Mouse (Mus musculus): ENCODE results near the gene Btd. TPM values are rescaled to one million over a fixed set of nuclear protein-coding genes. Genes with fewer than 3 reads are reported as not detected.

Gene Btd
- total and polyA plus RNA-seq, 2 experiments = 42.3 to 103 TPM

GRCm38 (mm10) chr14:31641506-31642155 lies 803 bp downstream of the Btd start:
- peak overlapping the region; percentile 92 for H3K27ac ChIP-seq (replicated peaks; ENCODE audit: insufficient read depth, low read depth, low read length)
- WGBS = 16% methylated on average over 9 of the region's 9 CpGs
- DNase-seq (ENCODE audit: extremely low read depth, low read depth, low spot score) = peak; percentile 100
- no peaks in the 10 kb centered on the region for H3K27me3 ChIP-seq (ENCODE audit: control insufficient read depth, insufficient read depth, low read length)
- H3K79me2 ChIP-seq (ENCODE audit: control insufficient read depth, insufficient read depth, low read length) = peaks cover 10% of the 10 kb centered on the region; the same call in 1 of the 2 replicates
- TF ChIP-seq POLR2A (IDR thresholded peaks at IDR 0.05; ENCODE audit: extremely low read depth, insufficient read depth, low read length) (no peak), CTCF (IDR thresholded peaks at IDR 0.05; ENCODE audit: low read depth, low read length) (no peak)
- H3K36me3 ChIP-seq (ENCODE audit: control insufficient read depth, insufficient read depth, low read length) = peaks cover 12% of the 10 kb centered on the region
- peak overlapping the region; percentile 85 for H3K4me3 ChIP-seq (ENCODE audit: insufficient read depth, low read depth, low read length)
- peak overlapping the region; percentile 80 for H3K9ac ChIP-seq (ENCODE audit: low read depth, low read length)
- H3K4me1 ChIP-seq (ENCODE audit: control insufficient read depth, insufficient read depth, low read length) = peaks cover 26% of the 10 kb centered on the region

- TF ChIP-seq CTCF (IDR thresholded peaks at IDR 0.05; ENCODE audit: low read depth, low read length) (no peak), POLR2A (IDR thresholded peaks at IDR 0.05; ENCODE audit: extremely low read depth, insufficient read depth, low read length) (no peak)
- H3K36me3 ChIP-seq (ENCODE audit: control insufficient read depth, insufficient read depth, low read length) = peaks cover 3% of the 10 kb centered on the region
- H3K9ac ChIP-seq (ENCODE audit: low read depth, low read length) = no peak overlapping the region
- no peaks in the 10 kb centered on the region for H3K27me3 ChIP-seq (ENCODE audit: control insufficient read depth, insufficient read depth, low read length)
- DNase-seq (ENCODE audit: extremely low read depth, low read depth, low spot score) = peak; percentile 95
- WGBS = 22% methylated on average over 5 of the region's 5 CpGs
- H3K4me3 ChIP-seq (ENCODE audit: insufficient read depth, low read depth, low read length) = no peak overlapping the region
- H3K79me2 ChIP-seq (ENCODE audit: control insufficient read depth, insufficient read depth, low read length) = peaks cover 19% of the 10 kb centered on the region; the same call in 1 of the 2 replicates
- peaks cover 19% of the 10 kb centered on the region for H3K4me1 ChIP-seq (ENCODE audit: control insufficient read depth, insufficient read depth, low read length)
- H3K27ac ChIP-seq (replicated peaks; ENCODE audit: insufficient read depth, low read depth, low read length) = peak overlapping the region; percentile 62
Observed at GRCm38 (mm10) chr14:31644183-31644830, 3.5 kb downstream of the Btd start.

- DNase-seq (ENCODE audit: extremely low read depth, low read depth, low spot score) = peak; percentile 89
- WGBS = 30% methylated on average over 3 of the region's 3 CpGs
Observed at GRCm38 (mm10) chr14:31644931-31645547, 4.2 kb downstream of the Btd start.

GRCm38 (mm10) chr14:31645920-31646319 lies 5.1 kb downstream of the Btd start:
- H3K9ac ChIP-seq (ENCODE audit: low read depth, low read length) = no peak overlapping the region
- peak; percentile 74 for DNase-seq (ENCODE audit: extremely low read depth, low read depth, low spot score)
- H3K4me3 ChIP-seq (ENCODE audit: insufficient read depth, low read depth, low read length) = no peak overlapping the region
- H3K4me1 ChIP-seq (ENCODE audit: control insufficient read depth, insufficient read depth, low read length) = peaks cover 19% of the 10 kb centered on the region
- H3K27ac ChIP-seq (replicated peaks; ENCODE audit: insufficient read depth, low read depth, low read length) = peak overlapping the region; percentile 38
- H3K79me2 ChIP-seq (ENCODE audit: control insufficient read depth, insufficient read depth, low read length) = peaks cover 19% of the 10 kb centered on the region; the same call in 1 of the 2 replicates
- no peaks in the 10 kb centered on the region for H3K27me3 ChIP-seq (ENCODE audit: control insufficient read depth, insufficient read depth, low read length)
- no peaks in the 10 kb centered on the region for H3K36me3 ChIP-seq (ENCODE audit: control insufficient read depth, insufficient read depth, low read length)
- TF ChIP-seq CTCF (IDR thresholded peaks at IDR 0.05; ENCODE audit: low read depth, low read length) = no peak
- no peak for TF ChIP-seq POLR2A (IDR thresholded peaks at IDR 0.05; ENCODE audit: extremely low read depth, insufficient read depth, low read length)
- 25% methylated on average over 7 of the region's 7 CpGs for WGBS

More at GRCm38 (mm10) chr14:31644931-31645547, 4.2 kb downstream of the Btd start:
- H3K9ac ChIP-seq (ENCODE audit: low read depth, low read length) = no peak overlapping the region; the same call in 1 of the 2 replicates
- TF ChIP-seq CTCF (IDR thresholded peaks at IDR 0.05; ENCODE audit: low read depth, low read length) = peak; percentile 41; the same call in 1 of the 2 replicates
- no peak for TF ChIP-seq POLR2A (IDR thresholded peaks at IDR 0.05; ENCODE audit: extremely low read depth, insufficient read depth, low read length)
- no peaks in the 10 kb centered on the region for H3K36me3 ChIP-seq (ENCODE audit: control insufficient read depth, insufficient read depth, low read length)
- H3K79me2 ChIP-seq (ENCODE audit: control insufficient read depth, insufficient read depth, low read length) = peaks cover 19% of the 10 kb centered on the region; the same call in 1 of the 2 replicates
- H3K27me3 ChIP-seq (ENCODE audit: control insufficient read depth, insufficient read depth, low read length) = no peaks in the 10 kb centered on the region
- no peak overlapping the region for H3K4me3 ChIP-seq (ENCODE audit: insufficient read depth, low read depth, low read length)
- H3K27ac ChIP-seq (replicated peaks; ENCODE audit: insufficient read depth, low read depth, low read length) = peak overlapping the region; percentile 94
- peaks cover 19% of the 10 kb centered on the region for H3K4me1 ChIP-seq (ENCODE audit: control insufficient read depth, insufficient read depth, low read length)

GRCm38 (mm10) chr14:31647991-31648390 lies 7.2 kb downstream of the Btd start:
- no peak for DNase-seq (ENCODE audit: extremely low read depth, low read depth, low spot score)
- Histone ChIP-seq H3K79me2 (ENCODE audit: control insufficient read depth, insufficient read depth, low read length) (peaks cover 22% of the 10 kb centered on the region; the same call in 1 of the 2 replicates), H3K4me3 (ENCODE audit: insufficient read depth, low read depth, low read length) (no peak overlapping the region), H3K27me3 (ENCODE audit: control insufficient read depth, insufficient read depth, low read length) (no peaks in the 10 kb centered on the region), H3K27ac (replicated peaks; ENCODE audit: insufficient read depth, low read depth, low read length) (no peak overlapping the region), H3K36me3 (ENCODE audit: control insufficient read depth, insufficient read depth, low read length) (no peaks in the 10 kb centered on the region), H3K4me1 (ENCODE audit: control insufficient read depth, insufficient read depth, low read length) (peaks cover 15% of the 10 kb centered on the region), H3K9ac (ENCODE audit: low read depth, low read length) (no peak overlapping the region)
- 77% methylated on average over 10 of the region's 10 CpGs for WGBS
- no peak for TF ChIP-seq POLR2A (IDR thresholded peaks at IDR 0.05; ENCODE audit: extremely low read depth, insufficient read depth, low read length)
- no peak for TF ChIP-seq CTCF (IDR thresholded peaks at IDR 0.05; ENCODE audit: low read depth, low read length)
